Mouse (Mus musculus) urinary bladder, postnatal 25 days (tissue): ENCODE results near the gene Cpt2.
A peak's percentile ranks its signal among the peaks of the same experiment; 100 is the strongest.

Experiments used
- DNase-seq: peaks from one replicate; pipeline ENCODE4 v3.0.0; 2022; ENCODE audit warnings: low spot score

The Cpt2 gene

GRCm38 (mm10) chr4:107920336-107920735 is 3.1 kb downstream of the Cpt2 start:
- DNase-seq, result no peak

- DNase-seq, result no peak
Observed at GRCm38 (mm10) chr4:107910020-107910419, 13.4 kb downstream of the Cpt2 start.

GRCm38 (mm10) chr4:107906561-107906960 is 16.8 kb downstream of the Cpt2 start:
- no peak for DNase-seq

DNA sequence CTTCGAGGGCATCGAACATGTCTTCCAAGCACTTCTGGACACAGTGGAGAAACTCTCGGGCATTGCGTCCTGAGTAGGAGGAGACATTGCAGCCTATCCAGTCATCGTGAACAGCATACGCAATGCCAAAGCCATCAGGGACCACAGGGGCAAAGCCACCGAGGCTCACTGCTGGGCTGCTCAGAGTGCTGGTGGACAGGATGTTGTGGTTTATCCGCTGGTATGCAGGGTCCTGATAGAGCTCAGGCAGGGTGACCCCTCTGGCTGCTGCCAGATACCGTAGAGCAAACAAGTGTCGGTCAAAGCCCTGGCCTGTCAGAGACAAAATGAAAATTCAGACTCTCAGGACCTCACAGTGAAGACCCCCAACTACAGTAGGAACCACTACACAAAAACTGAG is 19.2 kb downstream of the Cpt2 start:
- no peak for DNase-seq

- DNase-seq, result no peak
Observed at GRCm38 (mm10) chr4:107900206-107900605, 23.2 kb downstream of the Cpt2 start.

- no peak for DNase-seq
Observed at GRCm38 (mm10) chr4:107899211-107899927, 24.0 kb downstream of the Cpt2 start.

GRCm38 (mm10) chr4:107892663-107893062 is 30.7 kb downstream of the Cpt2 start:
- no peak for DNase-seq

GRCm38 (mm10) chr4:107889731-107890432 is 33.5 kb downstream of the Cpt2 start, which contains the start of gene 0610037L13Rik:
Gene 0610037L13Rik (plus strand): TSS chr4:107889813.
- peak; percentile 91 for DNase-seq

DNA sequence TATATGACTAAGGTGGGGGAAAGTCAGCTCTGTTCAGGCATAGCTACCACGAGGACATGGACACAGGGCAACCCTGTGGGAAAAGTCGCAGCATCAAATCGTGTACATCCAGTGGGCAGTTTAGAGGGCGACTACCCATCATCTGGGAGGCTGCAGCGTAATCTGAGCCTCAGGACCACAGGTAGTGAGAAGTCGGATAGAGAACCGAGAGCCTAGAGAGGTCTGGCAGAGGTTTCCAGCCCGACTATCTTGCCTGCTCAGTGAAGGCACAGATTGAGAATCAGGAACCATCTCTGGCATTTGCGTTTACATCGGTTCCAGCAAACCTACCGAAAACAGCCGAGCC is 34.1 kb downstream of the Cpt2 start:
- DNase-seq, result no peak

DNA sequence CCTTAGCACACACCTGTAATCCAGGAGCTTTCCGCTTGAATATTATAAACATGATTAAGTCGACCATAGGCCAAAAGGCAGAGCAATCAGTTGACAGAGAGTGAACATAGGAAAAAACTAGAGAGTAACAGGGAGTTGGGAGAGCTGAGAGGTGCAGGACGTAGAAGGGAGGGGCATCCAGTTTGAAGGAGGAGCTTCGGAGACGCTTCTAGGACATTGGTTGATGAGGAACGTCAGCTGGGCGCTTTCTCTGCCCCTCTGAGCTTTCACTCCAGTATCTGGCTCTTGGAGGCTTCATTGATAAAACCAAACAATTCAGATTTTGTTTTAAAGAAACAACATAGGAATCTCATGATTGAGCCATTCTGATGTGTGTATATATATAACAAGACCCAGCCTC is 37.0 kb downstream of the Cpt2 start:
- DNase-seq, result no peak

- DNase-seq, result no peak
Observed at GRCm38 (mm10) chr4:107881631-107882030, 41.8 kb downstream of the Cpt2 start.

DNA sequence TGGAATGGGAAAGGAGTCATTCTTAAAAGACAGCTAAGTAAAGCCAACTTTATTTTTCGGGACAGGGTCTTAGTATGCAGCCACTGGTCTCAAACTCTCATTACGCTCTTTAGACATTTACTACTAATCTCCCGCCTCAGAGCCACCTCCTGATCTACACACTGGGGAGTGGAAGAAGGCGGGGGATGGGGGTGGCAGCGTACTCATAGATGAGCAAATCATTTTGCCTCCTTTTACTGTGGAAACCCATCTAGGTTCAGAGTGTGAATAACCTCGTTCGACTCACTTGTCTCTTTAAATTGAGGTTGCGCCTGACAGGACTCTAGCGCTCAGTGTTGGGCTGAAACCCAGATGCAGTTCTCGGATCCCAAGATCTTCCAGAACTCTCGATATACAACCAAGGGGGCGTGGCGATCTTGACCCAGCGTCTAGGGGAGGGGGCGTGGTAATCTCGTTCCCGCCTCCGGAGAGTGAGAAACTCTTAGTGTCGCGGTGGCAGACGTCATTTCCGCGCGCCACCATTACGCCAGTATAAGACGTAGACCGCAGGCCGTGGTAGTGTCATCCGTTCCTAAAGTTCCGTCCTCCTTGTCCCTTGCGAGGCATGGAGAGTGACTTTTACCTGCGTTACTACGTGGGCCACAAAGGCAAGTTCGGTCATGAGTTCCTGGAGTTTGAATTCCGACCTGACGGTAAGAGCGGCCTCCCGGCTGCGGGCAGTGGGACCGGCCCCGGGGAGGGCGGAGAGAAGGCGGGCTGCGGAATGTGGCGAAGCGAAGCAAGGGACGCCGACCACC is 44.0 kb downstream of the Cpt2 start, which contains the start of gene Magoh:
Gene Magoh (plus strand): TSS at position 502 of the 797 bp plus-strand sequence.
- DNase-seq, result peak; percentile 95

DNA sequence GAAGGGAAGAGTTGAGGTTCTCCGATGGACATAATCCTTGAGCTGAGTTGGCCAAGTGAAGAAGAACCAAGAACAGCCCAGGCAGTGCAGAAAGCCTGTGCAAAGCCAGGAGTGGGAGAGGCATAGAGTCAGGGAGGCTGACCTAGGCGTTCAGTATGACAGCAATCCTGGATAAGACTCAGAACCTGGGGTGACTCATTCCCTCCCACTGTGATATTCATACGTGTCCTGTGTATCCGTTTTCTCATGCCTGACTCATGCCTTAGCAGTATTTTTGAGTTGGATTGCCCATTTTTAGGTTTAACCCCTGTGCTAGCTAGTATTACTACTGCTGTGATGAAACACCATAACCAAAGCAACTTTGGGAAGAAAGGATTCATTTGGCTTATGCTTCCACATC is 58.5 kb downstream of the Cpt2 start:
- DNase-seq, result no peak

GRCm38 (mm10) chr4:107858995-107859394 is 64.4 kb downstream of the Cpt2 start:
- no peak for DNase-seq

- no peak for DNase-seq
Observed at GRCm38 (mm10) chr4:107856958-107857686, 66.3 kb downstream of the Cpt2 start.
